Mouse (Mus musculus) liver, postnatal 0 days (tissue): ENCODE data around the gene Alg6.

ENCODE experiments used
- CTCF ChIP-seq: sonication (generic); IDR thresholded peaks from 2 replicates; pipeline ENCODE4 v1.5.1; 2016; ENCODE audit warnings: antibody characterized with exemption, low read depth
- EP300 ChIP-seq: IDR thresholded peaks from 2 replicates; pipeline ENCODE4 v1.6.1; 2016; ENCODE audit warnings: antibody characterized with exemption, low read depth, mild to moderate bottlenecking

GRCm38 (mm10) chr4:99713971-99714370 lies 1.5 kb upstream of the Alg6 start:
- TF ChIP-seq EP300 (no peak), CTCF (no peak)
